Mouse (Mus musculus): ENCODE results near the gene Nfu1.

GRCm38 (mm10) chr6:87051886-87052425 lies 42.9 kb downstream of the Nfu1 start:
- TF ChIP-seq CTCF (IDR thresholded peaks at IDR 0.05; ENCODE audit: low read depth, low read length) (no peak), POLR2A (IDR thresholded peaks at IDR 0.05; ENCODE audit: borderline replicate concordance, low read depth, low read length) (no peak)
